Mouse (Mus musculus) forebrain, embryonic 14.5 days (tissue): ENCODE measurements at regions not wholly inside any gene's neighbourhood (a gene's known extent, or its start where the extent isn't known, plus 50 kb on each side); places are given as distances from the start of the nearest gene placed in this dataset.

Experiments used
- ATAC-seq: fragments of 200-750 bp; cut with Nextera tagmentation; 2 replicates; pipeline ENCODE4 v1.8.0; 2017; ENCODE audit warnings: mild to moderate bottlenecking, moderate library complexity
- DNase-seq: peaks from one replicate; pipeline ENCODE4 v3.0.0-alpha.2; 2015; ENCODE audit warnings: low spot score
- H3K27ac ChIP-seq: fragments of 300-500 bp; sonication (generic); 2 replicates; pipeline ENCODE4 v1.5.1; 2014; ENCODE audit warnings: low read depth, mild to moderate bottlenecking, control low read depth, low read length, moderate library complexity
- H3K27me3 ChIP-seq: fragments of 300-500 bp; sonication (generic); replicated peaks from 2 replicates; pipeline ENCODE4 v1.6.1; 2014; ENCODE audit warnings: low read length, control low read depth, mixed read lengths; ENCODE audit not compliant: control insufficient read depth, insufficient read depth
- H3K36me3 ChIP-seq: fragments of 300-500 bp; sonication (generic); 2 replicates; pipeline ENCODE4 v1.6.1; 2014; ENCODE audit warnings: low read length, control low read depth; ENCODE audit not compliant: control insufficient read depth, insufficient read depth
- H3K4me1 ChIP-seq: fragments of 300-500 bp; sonication (generic); 2 replicates; pipeline ENCODE4 v1.6.1; 2014; ENCODE audit warnings: antibody characterized with exemption, low read length, control low read depth; ENCODE audit not compliant: control insufficient read depth, insufficient read depth
- H3K4me2 ChIP-seq: fragments of 300-500 bp; sonication (generic); 2 replicates; pipeline ENCODE4 v1.6.1; 2014; ENCODE audit warnings: mild to moderate bottlenecking, control low read depth, low read length
- H3K4me3 ChIP-seq: fragments of 300-500 bp; sonication (generic); 2 replicates; pipeline ENCODE4 v1.5.1; 2014; ENCODE audit warnings: low read depth, low read length, control low read depth
- H3K9ac ChIP-seq: fragments of 300-500 bp; sonication (generic); 2 replicates; pipeline ENCODE4 v1.6.1; 2014; ENCODE audit warnings: mild to moderate bottlenecking, low read length, control low read depth, moderate library complexity
- H3K9me3 ChIP-seq: fragments of 300-500 bp; sonication (generic); replicated peaks from 2 replicates; pipeline ENCODE4 v1.6.1; 2016; ENCODE audit warnings: low read length, control low read depth, mixed read lengths; ENCODE audit not compliant: control insufficient read depth
- WGBS: fragments of 180-500 bp; shearing (Covaris S2); extraction: QIAGEN DNeasy Blood & Tissue Kit; methylation state at CpG from one replicate; pipeline ENCODE4 v1.1.7; 2014; 5-methylcytosine and 5-hydroxymethylcytosine counted together

DNA sequence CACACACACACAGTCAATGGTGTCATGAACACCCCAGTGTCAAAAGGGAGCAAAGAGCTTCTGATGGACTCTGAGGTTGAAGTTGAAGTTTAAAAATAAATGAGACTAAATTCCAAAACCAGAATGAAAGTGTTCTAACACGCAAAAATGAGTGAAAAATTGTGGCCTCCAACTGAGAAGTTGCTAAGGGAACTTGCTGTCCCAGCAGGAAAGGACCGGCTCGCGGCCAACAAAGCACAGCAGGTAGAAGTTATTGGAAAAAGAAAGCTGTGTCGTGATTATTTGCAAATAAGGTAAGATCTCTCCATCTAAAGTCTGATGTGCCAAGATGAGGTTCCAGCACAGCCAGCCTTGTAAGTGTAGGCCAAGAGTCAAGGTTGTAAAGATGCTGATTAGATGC lies 169.7 kb downstream of the Nrp2 start:
- no peaks in the 10 kb centered on the region for H3K27me3 ChIP-seq
- H3K36me3 ChIP-seq, result no peaks in the 10 kb centered on the region
- no peak overlapping the region for H3K9ac ChIP-seq
- no peak overlapping the region for H3K4me2 ChIP-seq
- no peaks in the 10 kb centered on the region for H3K4me1 ChIP-seq
- H3K9me3 ChIP-seq, result no peaks in the 10 kb centered on the region
- no peak overlapping the region for H3K4me3 ChIP-seq
- DNase-seq, result no peak
- no peak for ATAC-seq
- no peak overlapping the region for H3K27ac ChIP-seq
- 75% methylated on average over 5 of the region's 5 CpGs for WGBS

- DNase-seq, result no peak
- Histone ChIP-seq H3K4me1 (no peaks in the 10 kb centered on the region), H3K9me3 (no peaks in the 10 kb centered on the region), H3K4me3 (no peak overlapping the region), H3K36me3 (no peaks in the 10 kb centered on the region), H3K27me3 (no peaks in the 10 kb centered on the region), H3K4me2 (no peak overlapping the region), H3K9ac (no peak overlapping the region), H3K27ac (no peak overlapping the region)
- WGBS, result 83% methylated on average over 9 of the region's 9 CpGs
- ATAC-seq, result no peak
These were observed 172.5 kb downstream of the Nrp2 start for GRCm38 (mm10) chr1:62875631-62876030.

- no peak overlapping the region for H3K4me3 ChIP-seq
- ATAC-seq (no peak), DNase-seq (no peak)
- no peak overlapping the region for H3K27ac ChIP-seq
- H3K27me3 ChIP-seq, result no peaks in the 10 kb centered on the region
- no peaks in the 10 kb centered on the region for H3K36me3 ChIP-seq
- no peak overlapping the region for H3K4me2 ChIP-seq
- no peak overlapping the region for H3K9ac ChIP-seq
- H3K4me1 ChIP-seq, result no peaks in the 10 kb centered on the region
- no peaks in the 10 kb centered on the region for H3K9me3 ChIP-seq
- 50% methylated on average over 3 of the region's 3 CpGs for WGBS
These were observed 173.6 kb downstream of the Nrp2 start for GRCm38 (mm10) chr1:62876685-62877084.

DNA sequence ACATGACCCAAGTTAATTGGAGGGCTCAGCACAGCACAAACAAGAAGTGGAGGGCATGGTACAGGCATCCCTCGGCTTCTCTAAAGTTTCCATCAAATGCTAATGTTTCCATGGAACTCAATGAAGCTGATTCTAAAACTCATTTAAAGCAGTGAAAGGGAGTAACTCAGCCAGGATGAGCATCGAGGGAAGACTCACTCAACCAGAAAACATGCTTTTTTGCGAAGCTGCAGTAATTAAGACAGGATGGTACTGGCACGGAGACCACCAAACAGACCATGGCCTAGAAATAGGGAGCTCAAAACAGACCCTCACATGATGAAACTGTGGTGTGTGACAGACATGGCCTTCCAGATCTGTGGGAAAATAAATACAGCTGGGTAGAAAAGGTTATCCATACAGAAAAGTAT lies 177.8 kb downstream of the Nrp2 start:
- H3K27ac ChIP-seq, result no peak overlapping the region
- no peak overlapping the region for H3K9ac ChIP-seq
- DNase-seq (peak; percentile 74), ATAC-seq (peak; percentile 63)
- no peak overlapping the region for H3K4me2 ChIP-seq
- WGBS, result under 1% methylated on average over 4 of the region's 4 CpGs
- no peak overlapping the region for H3K4me3 ChIP-seq
- no peaks in the 10 kb centered on the region for H3K27me3 ChIP-seq
- H3K9me3 ChIP-seq, result no peaks in the 10 kb centered on the region
- no peaks in the 10 kb centered on the region for H3K4me1 ChIP-seq
- no peaks in the 10 kb centered on the region for H3K36me3 ChIP-seq

DNA sequence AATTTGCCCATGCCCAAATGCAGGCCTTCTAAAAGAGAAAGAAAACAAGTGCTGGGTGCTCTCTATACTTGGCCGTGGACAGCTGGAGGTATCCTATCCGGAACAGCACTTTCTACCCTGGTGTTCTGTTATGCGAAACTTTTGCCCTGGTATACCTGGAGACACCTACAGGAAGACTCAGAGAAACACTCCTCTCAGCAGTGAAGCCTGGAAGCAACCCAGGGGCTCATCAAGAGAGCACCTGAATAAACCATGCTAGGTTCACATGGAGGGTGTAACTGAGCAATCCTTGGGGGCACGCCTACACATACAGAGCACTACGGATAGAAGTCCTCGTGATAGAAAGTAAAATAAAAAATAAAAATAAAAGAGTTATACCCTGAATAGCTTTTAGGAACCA lies 178.4 kb downstream of the Nrp2 start:
- H3K27ac ChIP-seq, result no peak overlapping the region
- no peaks in the 10 kb centered on the region for H3K36me3 ChIP-seq
- no peaks in the 10 kb centered on the region for H3K9me3 ChIP-seq
- ATAC-seq (no peak), DNase-seq (no peak)
- no peaks in the 10 kb centered on the region for H3K4me1 ChIP-seq
- no peak overlapping the region for H3K4me3 ChIP-seq
- WGBS, result 86% methylated on average over 6 of the region's 6 CpGs
- H3K27me3 ChIP-seq, result no peaks in the 10 kb centered on the region
- H3K4me2 ChIP-seq, result no peak overlapping the region
- no peak overlapping the region for H3K9ac ChIP-seq

DNA sequence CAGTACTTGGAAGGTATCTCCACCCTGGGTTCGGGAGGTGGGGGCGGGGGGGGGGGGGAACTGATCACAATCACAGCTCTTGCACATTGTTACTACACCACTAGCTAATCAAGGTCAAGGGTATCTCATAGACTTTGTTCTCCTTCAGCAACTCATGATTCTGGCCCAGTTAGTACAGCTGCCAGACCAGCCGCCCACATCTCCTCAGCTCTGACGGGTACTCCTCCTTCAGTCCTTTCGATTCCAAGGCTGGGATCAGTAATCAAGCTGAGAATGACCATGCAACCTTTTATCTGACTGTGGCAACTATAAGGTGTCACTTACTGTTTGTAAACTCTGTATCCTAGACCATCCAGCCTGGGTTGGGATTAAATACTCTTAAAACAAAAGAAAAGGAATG lies 178.9 kb downstream of the Nrp2 start:
- DNase-seq (no peak), ATAC-seq (no peak)
- no peak overlapping the region for H3K4me3 ChIP-seq
- H3K9me3 ChIP-seq, result no peaks in the 10 kb centered on the region
- H3K4me2 ChIP-seq, result no peak overlapping the region
- 88% methylated on average over 5 of the region's 5 CpGs for WGBS
- H3K27ac ChIP-seq, result no peak overlapping the region
- H3K9ac ChIP-seq, result no peak overlapping the region
- no peaks in the 10 kb centered on the region for H3K36me3 ChIP-seq
- no peaks in the 10 kb centered on the region for H3K27me3 ChIP-seq
- no peaks in the 10 kb centered on the region for H3K4me1 ChIP-seq

GRCm38 (mm10) chr1:62884876-62885480 lies 181.9 kb downstream of the Nrp2 start:
- Histone ChIP-seq H3K36me3 (no peaks in the 10 kb centered on the region), H3K4me2 (no peak overlapping the region), H3K4me3 (no peak overlapping the region), H3K4me1 (no peaks in the 10 kb centered on the region), H3K27ac (no peak overlapping the region), H3K9ac (no peak overlapping the region), H3K27me3 (no peaks in the 10 kb centered on the region), H3K9me3 (no peaks in the 10 kb centered on the region)
- no peak for DNase-seq
- WGBS, result 82% methylated on average over 20 of the region's 20 CpGs
- no peak for ATAC-seq

DNA sequence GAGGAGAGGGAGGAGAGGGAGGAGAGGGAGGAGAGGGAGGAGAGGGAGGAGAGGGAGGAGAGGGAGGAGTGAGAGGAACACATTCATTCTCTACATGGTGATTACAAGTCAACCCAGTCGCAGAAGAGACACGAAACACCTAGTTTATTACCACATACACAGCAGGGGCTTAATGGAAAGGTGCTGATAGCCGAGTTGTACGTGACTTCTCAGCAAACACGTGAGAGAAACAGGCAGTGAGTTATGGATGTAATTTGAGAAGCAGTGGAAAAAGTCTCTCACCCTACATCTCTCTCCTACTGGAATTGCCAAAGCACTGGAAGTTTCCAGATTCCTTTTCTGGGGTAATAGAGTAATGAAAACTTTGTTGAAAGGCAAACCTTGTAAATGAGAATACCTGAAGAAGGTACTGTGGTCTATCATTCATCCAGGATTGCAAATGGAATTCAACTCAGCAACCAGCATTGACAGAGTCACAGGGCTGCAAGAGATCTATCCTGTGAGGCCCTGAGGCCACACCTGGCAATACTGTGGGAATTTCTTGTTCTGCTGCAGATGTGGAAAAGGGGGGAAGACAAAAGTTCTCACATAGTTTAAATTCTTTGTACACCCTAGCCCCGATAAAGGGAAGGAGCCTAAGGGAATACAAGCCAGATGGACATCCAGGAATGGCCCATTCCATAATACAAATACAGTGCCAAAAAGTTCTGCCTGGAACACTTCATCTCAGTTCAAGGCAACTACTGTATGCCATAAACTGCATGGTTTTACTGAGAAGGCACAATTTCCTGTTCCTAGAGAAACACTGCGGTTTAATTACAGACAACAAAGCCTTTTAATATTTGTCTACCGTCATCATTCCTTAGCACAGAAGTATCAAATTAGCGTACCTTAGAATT lies 184.7 kb downstream of the Nrp2 start:
- Histone ChIP-seq H3K9me3 (no peaks in the 10 kb centered on the region), H3K27ac (no peak overlapping the region), H3K27me3 (no peaks in the 10 kb centered on the region), H3K9ac (no peak overlapping the region), H3K36me3 (no peaks in the 10 kb centered on the region), H3K4me3 (no peak overlapping the region), H3K4me2 (no peak overlapping the region), H3K4me1 (no peaks in the 10 kb centered on the region)
- ATAC-seq (no peak), DNase-seq (no peak)
- WGBS, result 85% methylated on average over 9 of the region's 9 CpGs

- 70% methylated on average over 6 of the region's 6 CpGs for WGBS
- 0 out of 2 replicates have a peak, but pooled peaks have one; percentile 44 for ATAC-seq
- no peak overlapping the region for H3K27ac ChIP-seq
- H3K27me3 ChIP-seq, result no peaks in the 10 kb centered on the region
- no peak overlapping the region for H3K9ac ChIP-seq
- H3K4me3 ChIP-seq, result no peak overlapping the region
- no peaks in the 10 kb centered on the region for H3K36me3 ChIP-seq
- peaks cover 3% of the 10 kb centered on the region; the same call in 1 of the 2 replicates for H3K4me1 ChIP-seq
- peak; percentile 24 for DNase-seq
- no peaks in the 10 kb centered on the region for H3K9me3 ChIP-seq
- H3K4me2 ChIP-seq, result no peak overlapping the region
These were observed 198.3 kb downstream of the Nrp2 start for GRCm38 (mm10) chr1:62901375-62901774.
